Mouse (Mus musculus): ENCODE measurements around the gene Olfr365.

The Olfr365 gene

DNA sequence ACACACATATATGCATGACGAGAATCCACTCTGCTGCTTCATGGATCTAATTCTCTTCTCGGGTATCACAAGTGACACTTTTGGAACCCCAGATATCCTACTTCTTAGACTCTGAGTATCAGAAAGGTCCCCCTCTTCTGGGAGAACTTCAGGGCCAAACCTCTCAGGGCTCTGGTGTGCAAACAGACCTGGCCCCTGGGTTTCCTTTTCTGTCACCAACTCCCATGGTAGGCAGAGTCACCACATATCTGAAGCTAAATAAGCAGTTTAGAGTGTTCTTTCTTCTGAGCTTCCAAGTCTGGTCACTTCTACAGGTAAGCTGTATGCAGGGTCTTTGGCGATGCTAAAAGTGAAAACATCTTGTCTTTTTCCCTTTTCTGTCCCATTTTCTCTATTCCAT lies at the start of gene Olfr365:
Gene Olfr365 (plus strand): TSS at position 301 of the 400 bp plus-strand sequence.
- no peak for DNase-seq (ENCODE audit: low spot score)

DNA sequence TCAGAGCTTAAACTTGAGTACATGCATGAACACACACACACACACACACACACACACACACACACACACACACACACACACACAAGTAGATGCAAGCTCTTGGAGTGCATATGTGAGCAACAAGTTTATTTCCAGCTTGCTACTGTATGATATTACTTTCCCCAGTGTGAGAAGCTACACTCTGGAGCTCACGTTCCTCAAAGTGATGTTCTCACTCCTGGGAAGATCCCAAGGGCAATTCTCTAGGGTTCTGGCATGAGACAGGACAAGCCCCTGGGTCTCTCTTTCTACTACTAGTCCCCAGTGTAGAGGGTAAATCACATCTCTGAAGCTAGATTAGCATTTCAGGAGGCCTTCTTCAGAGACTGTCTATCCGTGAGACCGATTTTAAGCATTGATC lies 49.0 kb upstream of the Olfr365 start, which contains the start of gene Olfr364-ps1:
Gene Olfr364-ps1 (plus strand): TSS at position 301 of the 400 bp plus-strand sequence.
- DNase-seq (ENCODE audit: low spot score): no peak

- no peak for DNase-seq (ENCODE audit: low spot score)
These were observed 23.3 kb downstream of the Olfr365 start, which contains the start of gene Olfr366 for GRCm38 (mm10) chr2:37211274-37211673. Gene Olfr366, plus strand, starts transcription at chr2:37211574.
